Mouse (Mus musculus) T-cell, adult 2 months (primary cell): Measurements from ENCODE around the gene Agap1.

Experiments
- DNase-seq: peaks from one replicate; pipeline ENCODE4 v3.0.0; 2022; ENCODE audit warnings: low spot score

Gene Agap1

GRCm38 (mm10) chr1:89714165-89714980 is 259.8 kb downstream of the Agap1 start:
- no peak for DNase-seq

DNA sequence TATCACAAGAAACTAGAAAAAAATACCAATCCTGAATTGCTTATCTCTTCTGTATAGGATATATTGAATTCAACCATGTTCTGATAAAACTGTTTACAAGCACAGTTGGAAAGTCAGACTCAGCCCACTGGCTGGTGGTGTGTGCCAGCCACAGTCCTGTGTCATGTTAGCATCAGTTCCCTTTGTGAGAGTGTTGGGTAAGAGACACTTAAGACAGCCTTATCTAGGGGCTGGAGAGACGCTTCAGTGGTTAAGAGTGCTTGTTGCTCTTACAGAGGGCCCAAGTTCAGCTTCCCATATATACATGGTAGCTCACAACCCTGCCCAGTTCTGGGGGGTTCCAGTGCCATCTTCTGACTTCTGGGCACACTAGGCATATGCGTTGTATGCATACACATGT is 261.6 kb downstream of the Agap1 start:
- DNase-seq: no peak

DNA sequence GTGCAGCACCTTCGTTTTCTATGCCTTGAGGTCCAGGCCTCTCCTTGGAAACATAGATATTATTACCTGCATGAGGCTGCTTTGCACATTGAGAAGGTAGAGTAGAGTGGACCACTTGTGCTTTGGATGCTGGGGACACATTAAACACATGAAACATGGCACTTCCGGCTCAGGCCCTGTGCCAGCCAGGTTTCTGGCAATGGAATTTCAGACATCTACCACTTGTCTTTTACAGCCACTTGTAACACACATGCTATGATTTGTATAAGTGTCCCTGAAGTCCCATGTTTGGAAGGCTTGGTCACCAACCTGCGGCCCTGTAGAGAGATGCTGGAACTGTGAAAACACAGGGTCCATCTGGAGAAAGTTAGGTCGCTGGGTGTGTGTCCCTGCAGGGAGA is 262.5 kb downstream of the Agap1 start:
- DNase-seq: no peak

DNA sequence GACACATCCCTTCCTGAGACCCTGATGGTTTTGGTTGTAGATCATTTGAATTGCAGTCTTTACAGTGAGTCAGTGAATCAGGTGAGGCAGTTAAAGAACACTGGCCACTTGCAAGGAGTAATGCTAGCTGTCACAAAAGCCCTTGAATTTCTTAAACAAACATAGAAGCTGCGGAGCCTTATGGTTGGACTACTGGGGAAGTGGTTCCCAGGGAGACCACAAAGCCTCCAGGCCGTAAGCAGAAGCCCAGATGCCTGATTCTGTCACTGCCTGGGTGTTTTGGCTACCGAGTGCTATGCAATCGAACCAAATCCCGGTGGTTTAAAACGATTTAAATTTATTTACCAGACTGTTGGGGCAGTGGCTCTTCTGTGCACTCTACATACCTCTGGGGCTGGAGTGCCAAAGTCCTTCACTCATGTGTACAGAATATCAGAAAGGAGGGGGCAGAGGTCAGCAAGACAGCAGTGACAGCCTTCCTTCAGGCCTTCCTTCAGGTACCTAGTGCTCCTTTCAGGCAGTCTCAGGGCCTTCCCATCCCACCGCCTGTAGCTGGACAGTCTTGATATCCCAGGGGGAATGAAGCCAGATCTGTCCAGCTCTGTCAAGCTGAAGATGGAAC is 264.3 kb downstream of the Agap1 start:
- DNase-seq: no peak

- no peak for DNase-seq
These were observed 269.5 kb downstream of the Agap1 start for GRCm38 (mm10) chr1:89724141-89724540.

DNA sequence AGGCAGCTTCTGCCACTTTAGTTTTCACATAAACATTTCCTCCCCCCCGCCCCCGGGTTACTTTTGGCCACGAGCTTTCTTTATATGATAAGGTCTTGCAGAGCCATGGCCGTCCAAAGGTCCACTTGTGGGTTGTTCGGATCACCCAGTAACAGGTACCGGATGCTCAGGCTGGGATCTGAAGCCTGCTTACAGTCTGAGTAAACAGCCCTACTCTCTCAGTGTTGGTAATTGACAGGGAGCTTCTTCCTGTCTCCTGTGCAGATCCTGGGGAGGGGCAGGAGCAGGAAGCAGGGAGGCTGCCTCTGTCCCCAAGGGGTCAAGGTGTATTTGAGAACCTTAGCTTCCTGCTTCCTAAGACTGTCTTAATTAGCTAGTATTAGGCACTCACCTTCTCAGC is 269.9 kb downstream of the Agap1 start:
- no peak for DNase-seq

- DNase-seq: no peak
These were observed 270.4 kb downstream of the Agap1 start for GRCm38 (mm10) chr1:89724957-89725356.

DNA sequence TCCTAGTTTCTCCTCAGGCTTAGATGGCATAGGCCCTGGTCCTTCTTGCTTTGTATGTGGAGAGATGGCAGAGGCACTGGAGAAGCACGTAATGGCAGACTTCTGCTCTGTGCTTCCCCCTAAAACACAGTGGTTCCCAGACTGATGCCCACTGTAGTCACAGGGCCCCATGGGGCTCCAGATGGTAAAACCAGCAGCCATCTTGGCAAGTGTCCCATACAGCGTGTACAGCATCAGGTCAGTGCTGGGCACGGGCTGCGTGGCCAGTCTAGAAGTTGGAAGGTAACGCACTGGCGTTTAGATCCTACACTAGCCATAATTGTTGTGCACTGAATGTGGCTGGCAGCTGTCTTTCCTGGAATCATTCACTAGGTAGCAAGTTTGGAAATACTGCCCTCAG is 273.9 kb downstream of the Agap1 start:
- DNase-seq: no peak

- DNase-seq: no peak
These were observed 276.1 kb downstream of the Agap1 start for GRCm38 (mm10) chr1:89730589-89731195.

DNA sequence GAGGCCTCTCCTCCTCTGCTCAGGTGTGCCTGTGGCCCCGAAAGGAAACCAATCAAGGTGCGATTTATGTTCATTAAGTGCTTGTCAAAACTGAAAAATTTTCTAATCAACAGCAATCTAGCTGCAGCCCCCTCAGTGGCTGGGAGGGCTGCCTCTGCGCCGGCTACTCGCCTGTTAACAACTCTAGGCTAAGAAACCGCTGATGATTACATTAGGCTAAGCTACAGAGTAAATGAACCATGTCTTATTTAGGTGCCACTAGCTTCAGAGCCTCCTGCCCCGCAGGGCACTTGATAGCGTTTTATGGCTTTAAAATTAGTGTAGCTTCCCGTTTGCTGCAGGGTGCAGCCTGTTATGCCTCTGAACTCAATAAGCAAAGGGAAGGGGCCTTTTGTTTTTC is 279.8 kb downstream of the Agap1 start:
- DNase-seq: no peak

- no peak for DNase-seq
These were observed 280.5 kb downstream of the Agap1 start for GRCm38 (mm10) chr1:89735146-89735545.

GRCm38 (mm10) chr1:89736021-89736420 is 281.4 kb downstream of the Agap1 start:
- DNase-seq: no peak

GRCm38 (mm10) chr1:89739067-89739774 is 284.6 kb downstream of the Agap1 start:
- no peak for DNase-seq

- DNase-seq: no peak
These were observed 285.1 kb downstream of the Agap1 start for GRCm38 (mm10) chr1:89739775-89740099.

DNA sequence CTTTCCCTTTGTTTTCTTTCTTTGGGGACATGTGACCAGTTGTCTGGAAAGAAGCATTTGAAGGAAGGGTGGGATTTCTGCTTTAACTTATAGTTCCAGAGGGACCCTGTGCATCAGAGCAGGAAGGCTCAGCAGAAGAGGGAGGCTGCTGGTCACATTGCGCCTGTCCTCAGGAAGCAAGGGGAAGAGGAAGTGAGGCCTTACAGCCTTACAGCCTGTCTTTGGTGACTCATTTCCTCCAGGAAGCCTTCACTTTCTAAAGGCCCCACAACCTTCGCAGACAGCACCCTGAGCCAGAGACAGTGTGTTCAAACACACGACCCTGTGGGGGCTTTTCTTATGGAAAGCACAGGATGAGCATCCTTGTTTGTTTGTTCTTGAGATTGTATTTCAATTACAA is 287.8 kb downstream of the Agap1 start:
- no peak for DNase-seq

- DNase-seq: no peak
These were observed 291.6 kb downstream of the Agap1 start for GRCm38 (mm10) chr1:89746171-89746570.

- no peak for DNase-seq
These were observed 295.1 kb downstream of the Agap1 start for GRCm38 (mm10) chr1:89749666-89750065.

DNA sequence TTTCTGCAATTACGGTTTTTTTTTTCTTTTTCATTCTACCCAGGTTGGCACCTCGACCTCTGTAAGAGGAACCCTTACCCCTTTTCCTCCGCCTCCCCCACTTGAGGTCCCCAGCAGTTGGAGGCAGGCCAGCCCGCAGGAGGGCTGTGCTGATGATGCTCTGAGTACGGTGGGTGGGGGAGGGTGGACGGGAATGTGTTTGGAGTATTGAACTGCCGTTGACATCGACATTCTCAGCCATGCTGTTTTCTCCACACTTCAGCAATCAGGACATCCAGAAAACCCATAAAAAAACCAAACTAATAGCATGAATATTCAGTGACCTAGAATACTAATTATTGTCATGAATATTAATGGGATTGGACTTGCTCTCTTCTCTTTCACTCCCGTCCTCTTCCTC is 295.9 kb downstream of the Agap1 start:
- DNase-seq: no peak

GRCm38 (mm10) chr1:89750921-89751320 is 296.3 kb downstream of the Agap1 start:
- no peak for DNase-seq

DNA sequence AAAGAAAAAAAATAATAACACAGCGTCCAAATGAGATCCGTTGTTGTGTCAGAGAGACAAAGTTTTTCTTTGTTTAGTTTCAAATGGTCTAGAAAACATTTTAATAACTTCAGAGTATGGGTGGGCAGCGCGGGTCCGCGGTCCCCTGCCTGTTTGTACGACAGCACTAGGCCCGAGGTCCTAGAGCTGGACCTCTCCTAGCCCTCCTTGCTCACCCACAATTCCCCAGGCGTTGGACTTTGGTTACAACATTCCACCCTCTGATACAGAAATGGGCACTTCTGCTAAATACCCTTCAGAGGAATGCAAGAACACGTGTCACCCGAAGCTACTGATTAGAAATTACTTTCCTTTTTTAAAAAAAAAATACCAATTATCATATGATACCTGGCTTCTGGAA is 296.7 kb downstream of the Agap1 start:
- no peak for DNase-seq

- no peak for DNase-seq
These were observed 298.1 kb downstream of the Agap1 start for GRCm38 (mm10) chr1:89752659-89753058.

DNA sequence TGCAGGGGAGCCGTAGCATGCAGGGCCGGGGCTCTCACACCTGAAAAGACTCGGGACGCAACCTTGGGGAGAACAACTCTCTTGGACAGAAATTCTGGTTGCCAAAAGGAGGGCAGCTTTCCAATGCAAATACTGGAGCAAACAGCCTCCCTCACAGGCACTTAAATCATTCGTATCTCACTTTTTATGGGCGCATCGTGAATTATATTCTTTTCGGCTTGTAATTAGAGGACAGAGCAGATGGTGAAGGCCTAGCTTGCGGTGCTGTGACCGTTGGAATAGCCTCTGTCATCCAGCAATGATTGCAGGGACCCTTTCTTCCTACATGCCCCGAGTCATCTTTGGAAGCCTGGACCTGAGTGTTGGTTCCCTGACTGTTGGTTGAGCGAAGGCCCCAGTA is 300.8 kb downstream of the Agap1 start:
- DNase-seq: no peak

DNA sequence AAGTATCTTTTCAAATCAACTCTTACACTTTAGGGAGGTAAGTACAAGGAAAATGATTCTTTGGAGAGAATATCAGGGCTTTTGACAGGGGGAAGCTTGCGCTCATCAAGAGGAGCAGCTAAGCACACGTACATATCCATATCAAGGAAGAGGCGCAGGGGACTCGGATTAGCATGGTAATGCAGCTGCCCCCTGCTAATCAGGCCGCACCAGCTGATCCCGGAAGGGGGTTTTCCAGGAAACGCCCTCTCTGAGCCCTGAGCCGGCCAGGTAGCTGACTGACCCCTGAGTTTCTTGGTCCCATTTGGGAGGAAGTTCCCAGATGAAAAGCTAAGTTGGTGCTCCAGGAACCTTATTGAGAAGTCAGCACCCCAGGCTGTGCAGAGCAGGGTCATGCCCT is 301.8 kb downstream of the Agap1 start:
- no peak for DNase-seq
